Mouse (Mus musculus): ENCODE results near the gene Rnf187. TPM values are rescaled to one million over a fixed set of nuclear protein-coding genes. Genes with fewer than 3 reads are reported as not detected.

The Rnf187 gene
- 3.1 TPM for polyA plus RNA-seq (2014; fragmentation: Illumina TruSeq; extraction: RNeasy Lipid Tissue Mini Kit (QIAGEN cat#74804); ENCODE audit: low replicate concordance)

GRCm38 (mm10) chr11:58938322-58939087, at the start of gene Rnf187:
Rnf187 (minus strand) TSS chr11:58938916.

GRCm38 (mm10) chr11:58978027-58978705, 39.5 kb upstream of the Rnf187 start, which contains the start of gene Trim11:
Trim11 (plus strand) TSS chr11:58978093.

GRCm38 (mm10) chr11:58954420-58955142, 15.9 kb upstream of the Rnf187 start, which contains the start of the genes Hist3h2a and Trim17:
Hist3h2a (plus strand) TSS chr11:58954685.
Trim17 (plus strand) TSS chr11:58954685.

GRCm38 (mm10) chr11:58948542-58949479, 10.1 kb upstream of the Rnf187 start, which contains the start of gene Hist3h2ba:
Hist3h2ba (plus strand) TSS chr11:58948920.

GRCm38 (mm10) chr11:58917745-58918366, 20.9 kb downstream of the Rnf187 start, which contains the start of gene Btnl10:
Btnl10 (plus strand) TSS chr11:58917908.

GRCm38 (mm10) chr11:58903511-58904409, 35.0 kb downstream of the Rnf187 start, which contains the start of gene Zfp39:
Zfp39 (minus strand) TSS chr11:58904225.

Other genes starting within 250 kb of the Rnf187 start
- not detected for gene Olfr319, start 239.8 kb downstream of the Rnf187 start, polyA plus RNA-seq (2014; fragmentation: Illumina TruSeq; extraction: RNeasy Lipid Tissue Mini Kit (QIAGEN cat#74804); ENCODE audit: low replicate concordance)
- not detected for gene Olfr318, start 214.9 kb downstream of the Rnf187 start, polyA plus RNA-seq (2014; fragmentation: Illumina TruSeq; extraction: RNeasy Lipid Tissue Mini Kit (QIAGEN cat#74804); ENCODE audit: low replicate concordance)
- not detected for gene Olfr317, start 199.7 kb downstream of the Rnf187 start, polyA plus RNA-seq (2014; fragmentation: Illumina TruSeq; extraction: RNeasy Lipid Tissue Mini Kit (QIAGEN cat#74804); ENCODE audit: low replicate concordance)
- not detected for gene Olfr316, start 186.2 kb downstream of the Rnf187 start, polyA plus RNA-seq (2014; fragmentation: Illumina TruSeq; extraction: RNeasy Lipid Tissue Mini Kit (QIAGEN cat#74804); ENCODE audit: low replicate concordance)
- gene Olfr315, start 165.7 kb downstream of the Rnf187 start, polyA plus RNA-seq (2014; fragmentation: Illumina TruSeq; extraction: RNeasy Lipid Tissue Mini Kit (QIAGEN cat#74804); ENCODE audit: low replicate concordance): not detected
- gene Olfr314, start 156.0 kb downstream of the Rnf187 start, polyA plus RNA-seq (2014; fragmentation: Illumina TruSeq; extraction: RNeasy Lipid Tissue Mini Kit (QIAGEN cat#74804); ENCODE audit: low replicate concordance): not detected
- gene Fam183b, start 137.0 kb downstream of the Rnf187 start, polyA plus RNA-seq (2014; fragmentation: Illumina TruSeq; extraction: RNeasy Lipid Tissue Mini Kit (QIAGEN cat#74804); ENCODE audit: low replicate concordance): 3.0 TPM
- not detected for gene Olfr313, start 123.9 kb downstream of the Rnf187 start, polyA plus RNA-seq (2014; fragmentation: Illumina TruSeq; extraction: RNeasy Lipid Tissue Mini Kit (QIAGEN cat#74804); ENCODE audit: low replicate concordance)
- gene Olfr312, start 109.7 kb downstream of the Rnf187 start, polyA plus RNA-seq (2014; fragmentation: Illumina TruSeq; extraction: RNeasy Lipid Tissue Mini Kit (QIAGEN cat#74804); ENCODE audit: low replicate concordance): not detected
- not detected for gene Olfr311, start 99.7 kb downstream of the Rnf187 start, polyA plus RNA-seq (2014; fragmentation: Illumina TruSeq; extraction: RNeasy Lipid Tissue Mini Kit (QIAGEN cat#74804); ENCODE audit: low replicate concordance)
- 7.5 TPM for gene Gm12258, start 91.8 kb downstream of the Rnf187 start, polyA plus RNA-seq (2014; fragmentation: Illumina TruSeq; extraction: RNeasy Lipid Tissue Mini Kit (QIAGEN cat#74804); ENCODE audit: low replicate concordance)
- gene 2810021J22Rik, start 71.7 kb downstream of the Rnf187 start, polyA plus RNA-seq (2014; fragmentation: Illumina TruSeq; extraction: RNeasy Lipid Tissue Mini Kit (QIAGEN cat#74804); ENCODE audit: low replicate concordance): 7.6 TPM
- gene Zfp39, start 34.7 kb downstream of the Rnf187 start, polyA plus RNA-seq (2014; fragmentation: Illumina TruSeq; extraction: RNeasy Lipid Tissue Mini Kit (QIAGEN cat#74804); ENCODE audit: low replicate concordance): 1.9 TPM
- not detected for gene Btnl10, start 21.0 kb downstream of the Rnf187 start, polyA plus RNA-seq (2014; fragmentation: Illumina TruSeq; extraction: RNeasy Lipid Tissue Mini Kit (QIAGEN cat#74804); ENCODE audit: low replicate concordance)
- not detected for gene Hist3h2ba, start 10.0 kb upstream of the Rnf187 start, polyA plus RNA-seq (2014; fragmentation: Illumina TruSeq; extraction: RNeasy Lipid Tissue Mini Kit (QIAGEN cat#74804); ENCODE audit: low replicate concordance)
- gene Hist3h2a, start 15.8 kb upstream of the Rnf187 start, polyA plus RNA-seq (2014; fragmentation: Illumina TruSeq; extraction: RNeasy Lipid Tissue Mini Kit (QIAGEN cat#74804); ENCODE audit: low replicate concordance): 8.1 TPM
- gene Trim17, start 15.8 kb upstream of the Rnf187 start, polyA plus RNA-seq (2014; fragmentation: Illumina TruSeq; extraction: RNeasy Lipid Tissue Mini Kit (QIAGEN cat#74804); ENCODE audit: low replicate concordance): not detected
- 1.6 TPM for gene Trim11, start 39.2 kb upstream of the Rnf187 start, polyA plus RNA-seq (2014; fragmentation: Illumina TruSeq; extraction: RNeasy Lipid Tissue Mini Kit (QIAGEN cat#74804); ENCODE audit: low replicate concordance)
- gene Obscn, start 197.5 kb upstream of the Rnf187 start, polyA plus RNA-seq (2014; fragmentation: Illumina TruSeq; extraction: RNeasy Lipid Tissue Mini Kit (QIAGEN cat#74804); ENCODE audit: low replicate concordance): not detected
- 0.78 TPM for gene Iba57, start 224.8 kb upstream of the Rnf187 start, polyA plus RNA-seq (2014; fragmentation: Illumina TruSeq; extraction: RNeasy Lipid Tissue Mini Kit (QIAGEN cat#74804); ENCODE audit: low replicate concordance)
- gene Gjc2, start 244.3 kb upstream of the Rnf187 start, polyA plus RNA-seq (2014; fragmentation: Illumina TruSeq; extraction: RNeasy Lipid Tissue Mini Kit (QIAGEN cat#74804); ENCODE audit: low replicate concordance): not detected

Data from small intestine, adult 10 weeks (tissue).